Mouse (Mus musculus): ENCODE results near the gene Gm20388.

DNA sequence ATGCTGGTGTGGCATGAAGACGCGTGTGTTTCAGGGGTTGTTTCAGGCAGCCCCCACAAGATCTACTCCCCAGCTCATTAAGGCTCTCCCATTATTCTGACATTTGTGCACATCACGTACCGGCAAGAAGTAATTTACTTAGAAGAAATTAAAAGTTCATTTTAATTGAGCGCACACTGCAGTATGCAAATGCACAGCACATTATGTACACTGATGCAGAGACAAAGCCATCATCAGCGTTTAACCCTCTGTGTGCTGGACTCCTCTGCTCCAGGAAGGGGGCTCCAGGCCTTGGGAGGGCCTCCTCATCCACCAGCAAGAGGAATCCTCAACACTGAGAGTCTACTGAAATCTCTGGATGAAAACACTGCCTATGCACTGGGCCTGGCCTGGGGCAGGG is 2827.2 kb downstream of the Gm20388 start:
- no peak for TF ChIP-seq CTCF (IDR thresholded peaks at IDR 0.05; ENCODE audit: borderline replicate concordance, extremely low read depth, insufficient read depth, insufficient read length)
- TF ChIP-seq POLR2A (IDR thresholded peaks at IDR 0.05; ENCODE audit: borderline replicate concordance, extremely low read depth, insufficient read depth, insufficient read length, poor library complexity, severe bottlenecking): no peak

Measured in brain, embryonic 14.5 days (tissue).